Mouse (Mus musculus) frontal cortex, postnatal 10 days (tissue): ENCODE results near the gene Mpzl3.

Experiments used
- DNase-seq, 2 experiments: peaks; one replicate each; pipeline ENCODE4 v3.0.0; 2022; ENCODE audit warnings: low spot score in 2 of 2, mixed read lengths in 1 of 2

Mpzl3 gene

DNA sequence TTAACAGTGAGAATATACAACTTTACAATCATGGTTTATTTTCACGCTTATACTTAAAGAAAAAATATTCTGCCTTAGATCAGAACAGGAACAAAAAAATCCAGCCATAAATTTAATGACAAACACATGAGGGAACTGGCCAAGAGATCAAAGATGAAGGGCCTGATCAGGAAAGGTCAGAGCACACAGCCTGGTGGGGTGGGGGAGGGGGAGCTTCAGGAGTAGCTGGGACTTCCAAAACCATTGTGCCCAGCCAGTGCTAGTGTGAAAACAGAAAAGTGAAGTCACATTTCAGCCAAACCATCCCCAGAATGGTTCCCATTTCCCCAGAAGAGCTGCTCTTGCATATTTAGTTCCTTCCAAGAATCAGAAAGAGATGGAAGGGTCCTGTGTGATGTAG, 47.5 kb downstream of the Mpzl3 start:
- no peak for DNase-seq

DNA sequence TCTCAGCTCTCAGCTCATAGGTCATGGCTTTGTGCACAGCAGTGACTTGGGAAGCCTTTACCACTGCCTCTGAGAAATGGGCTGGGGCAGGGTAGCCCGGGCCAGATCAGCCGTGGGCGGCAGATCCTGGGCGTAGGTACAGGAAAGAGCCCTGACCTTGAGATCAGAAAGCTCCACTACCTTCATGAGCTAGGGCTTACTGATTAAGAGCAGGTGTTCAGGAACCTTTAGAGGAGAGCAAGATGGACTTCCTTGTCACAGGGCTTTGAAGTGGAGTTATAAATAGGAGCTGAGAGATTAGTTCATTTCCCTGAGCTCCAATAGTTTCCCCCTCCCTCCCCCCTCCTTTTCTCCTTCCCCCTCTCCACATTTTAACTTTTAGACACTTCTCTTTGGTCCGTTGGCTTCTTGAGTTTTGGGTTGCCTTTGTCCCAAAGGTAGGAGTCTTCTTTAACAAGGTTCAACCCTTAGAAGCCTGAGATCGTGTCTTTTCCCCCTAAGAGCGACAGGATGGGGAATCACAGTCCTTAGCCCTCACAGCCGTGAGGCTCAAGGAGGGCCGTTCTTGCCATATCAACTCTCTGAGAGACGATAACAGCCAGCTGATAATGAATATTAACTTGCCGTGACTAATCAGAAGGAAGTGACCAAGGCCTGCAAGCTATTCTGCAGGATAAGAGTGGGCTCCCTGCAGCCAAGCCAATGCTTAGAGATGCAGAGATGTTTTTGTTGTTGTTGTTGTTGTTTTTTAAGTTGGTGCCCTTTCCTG, 48.4 kb downstream of the Mpzl3 start:
- DNase-seq, result no peak

DNA sequence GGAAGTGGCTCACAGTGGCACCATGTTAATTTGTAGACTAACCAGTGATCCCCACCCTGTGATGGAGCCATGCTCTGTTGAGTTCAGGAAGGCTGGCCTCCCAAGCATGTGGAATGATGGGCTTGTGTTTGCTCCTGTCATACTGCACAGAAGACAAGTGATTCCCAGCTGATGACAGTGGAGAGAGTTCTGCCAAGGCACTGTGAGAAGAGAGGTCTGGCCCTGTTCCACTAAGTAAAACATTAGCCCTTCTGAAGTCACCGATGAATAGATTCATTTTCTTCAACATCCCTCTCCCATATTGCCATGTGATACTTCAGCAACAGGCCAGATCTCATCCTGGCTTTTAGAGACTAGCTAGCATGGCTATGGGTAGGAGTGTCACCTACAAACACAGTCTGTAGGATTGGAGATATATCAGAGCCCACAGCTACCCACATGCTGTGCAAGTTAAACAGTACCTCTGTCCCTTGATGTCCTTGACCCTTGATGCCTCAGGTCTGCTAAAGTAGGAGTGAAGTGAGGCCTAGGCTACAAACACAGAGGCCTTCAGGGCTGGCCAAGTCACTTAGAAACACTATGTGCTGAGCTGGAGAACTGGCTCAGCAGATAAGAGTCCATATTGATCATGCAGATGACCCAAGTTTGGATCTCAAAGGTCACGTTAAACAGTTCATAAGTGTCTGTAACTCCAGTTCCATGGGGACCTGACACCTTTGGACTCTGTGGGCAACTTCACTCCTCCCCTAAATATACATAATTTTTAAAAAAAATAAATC, 50.8 kb downstream of the Mpzl3 start:
- DNase-seq, result no peak

DNA sequence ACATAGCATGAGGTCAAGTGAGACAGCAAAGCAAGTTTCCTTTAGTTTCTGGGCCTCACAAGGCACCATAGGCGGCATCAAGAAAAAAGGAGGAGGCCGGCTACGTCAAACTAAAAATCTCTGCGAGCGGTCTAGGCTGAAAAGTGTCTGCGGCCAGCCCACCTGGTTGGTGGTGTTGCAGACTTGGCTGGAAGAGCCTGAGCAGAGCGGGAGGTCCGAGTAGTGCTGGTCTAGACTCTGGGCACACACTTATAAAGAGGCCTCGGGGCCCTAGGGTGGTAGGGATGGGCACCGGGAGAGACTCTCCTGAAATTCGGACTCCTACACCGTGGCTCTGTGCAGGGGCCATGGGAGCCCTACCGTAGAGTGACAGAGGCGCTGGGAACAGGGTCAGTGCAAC, 60.7 kb downstream of the Mpzl3 start:
- DNase-seq, result peak in 1 of 2 experiments; percentile 50

DNA sequence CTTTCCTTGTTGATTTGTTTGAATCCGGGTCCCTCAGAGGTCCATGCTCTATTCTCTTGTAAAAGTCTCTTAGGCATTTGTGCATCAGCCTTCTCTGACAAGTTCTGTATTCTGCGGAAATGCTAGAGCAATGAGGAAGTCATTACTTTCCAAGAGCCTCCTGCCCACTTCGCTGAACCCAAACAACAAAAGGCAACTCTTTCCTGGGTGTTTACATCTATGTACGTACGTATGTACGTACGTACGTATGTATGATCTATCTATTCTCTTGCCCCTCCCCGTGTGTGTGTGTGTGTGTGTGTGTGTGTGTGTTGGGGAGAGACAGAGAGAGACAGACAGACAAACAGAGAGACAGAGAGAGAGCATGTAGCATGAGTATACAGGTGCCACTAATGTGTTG, 61.8 kb downstream of the Mpzl3 start:
- DNase-seq, result no peak

DNA sequence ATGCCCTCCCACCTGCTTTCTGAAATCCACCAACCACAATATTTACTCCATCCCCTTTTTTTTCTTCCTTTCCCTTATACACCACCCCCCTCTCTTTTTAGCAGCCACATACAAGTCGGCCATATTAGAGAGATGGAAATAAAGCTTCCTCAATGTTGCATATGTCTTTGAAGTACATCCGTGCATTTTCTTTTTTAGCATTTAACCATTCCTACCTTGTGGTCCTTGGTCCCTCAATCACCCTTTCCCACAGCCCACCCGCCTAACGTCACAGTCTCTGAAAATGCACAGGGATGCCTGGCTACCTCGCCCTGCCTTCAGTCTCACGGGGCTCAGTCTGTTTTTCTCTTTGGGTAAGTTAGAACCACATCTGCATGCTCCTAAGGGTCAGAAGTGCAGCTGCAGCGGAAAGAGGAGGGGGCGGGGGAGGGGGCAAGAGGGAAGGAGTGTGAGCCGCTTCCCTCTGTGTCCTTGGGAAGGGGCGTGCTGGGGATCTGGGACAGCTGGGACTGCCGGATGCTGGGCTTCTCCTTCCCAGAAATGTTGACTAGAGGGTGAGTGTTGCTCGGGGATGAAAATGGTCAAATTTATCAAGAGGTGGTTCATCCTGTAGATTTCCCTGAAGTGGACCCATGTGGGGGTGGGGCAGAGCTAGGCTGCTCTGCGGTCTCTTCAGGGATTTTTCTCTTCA, 62.9 kb downstream of the Mpzl3 start, which contains the start of gene Scn2b:
Gene Scn2b, plus strand, starts transcription at position 42 of the 691 bp plus-strand sequence.
- no peak for DNase-seq

DNA sequence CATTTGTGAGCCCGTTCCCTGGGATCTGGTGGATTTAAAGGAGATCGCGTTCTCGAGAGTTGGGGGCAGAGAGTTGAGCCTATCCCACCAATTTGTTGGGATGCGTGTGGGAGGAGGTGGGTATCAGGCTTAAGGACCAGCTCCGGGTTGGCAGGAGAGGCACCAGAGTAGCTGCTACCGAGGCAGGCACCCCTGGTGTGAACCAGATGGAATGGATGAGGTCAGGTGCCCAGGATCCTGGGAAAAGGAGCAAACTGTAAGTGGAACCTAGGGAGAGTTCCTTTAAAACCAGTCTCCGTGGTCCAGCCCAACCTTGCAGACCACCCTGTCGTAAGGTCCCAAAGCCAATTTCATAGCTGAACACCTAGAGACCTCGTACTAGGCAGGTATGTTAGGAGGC, 63.6 kb downstream of the Mpzl3 start:
- DNase-seq, result no peak

DNA sequence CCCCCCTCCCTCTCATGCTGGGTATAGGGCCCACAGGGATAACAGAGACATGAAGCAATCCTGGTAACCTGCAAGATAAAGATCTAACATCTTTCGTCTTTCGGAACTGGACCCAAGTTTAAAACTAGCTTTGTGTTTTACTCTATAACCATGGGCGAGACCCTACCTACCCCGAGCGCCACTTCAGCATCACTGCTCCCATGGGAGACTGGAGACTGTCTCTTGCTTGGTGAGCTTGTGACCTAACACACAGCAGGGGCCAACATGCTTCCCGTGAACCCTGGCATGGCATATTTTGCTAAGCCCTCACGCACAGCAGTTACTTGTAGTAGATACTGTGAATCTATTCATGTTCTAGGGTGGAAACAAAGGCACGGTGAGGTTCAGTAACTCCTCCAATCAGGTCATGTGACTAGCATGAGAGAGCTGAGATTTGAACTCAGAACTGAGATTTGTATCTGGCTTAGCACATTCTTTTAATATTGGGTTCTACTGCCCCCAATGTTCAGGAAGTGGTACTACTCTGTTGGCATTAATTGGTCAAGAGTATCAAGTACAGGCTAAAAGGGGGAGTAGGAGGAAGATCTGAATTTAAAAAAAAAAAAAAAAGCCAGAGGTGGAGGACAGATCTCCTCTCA, 64.4 kb downstream of the Mpzl3 start:
- no peak for DNase-seq

DNA sequence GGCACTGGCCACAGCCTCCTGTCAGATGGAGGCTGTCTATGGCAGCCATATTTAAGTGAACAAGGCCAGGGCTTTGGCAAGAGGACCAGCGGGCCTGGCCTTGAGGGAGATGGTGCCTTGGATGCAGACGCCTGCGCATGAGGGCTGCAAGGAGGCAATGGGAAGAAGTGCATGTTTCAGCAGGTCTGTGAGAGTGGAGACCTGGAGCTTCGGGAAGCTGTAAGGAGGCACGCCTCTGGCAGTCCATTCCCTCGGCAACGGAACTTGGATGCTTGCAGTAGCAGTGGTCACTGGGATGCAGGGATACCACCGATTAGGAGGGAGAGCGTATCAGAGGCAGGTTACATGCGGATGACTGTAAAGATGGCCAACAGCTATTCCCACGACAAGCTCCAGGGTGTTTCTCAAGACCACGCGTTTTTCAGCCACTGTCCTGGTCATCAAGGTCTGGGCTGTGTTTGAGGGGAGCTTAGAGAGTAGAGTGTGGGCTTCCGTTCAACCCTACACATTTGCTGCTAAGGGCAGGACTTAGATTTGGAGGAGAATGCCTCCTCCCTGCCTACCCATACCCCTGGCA, 65.1 kb downstream of the Mpzl3 start:
- DNase-seq, result no peak

DNA sequence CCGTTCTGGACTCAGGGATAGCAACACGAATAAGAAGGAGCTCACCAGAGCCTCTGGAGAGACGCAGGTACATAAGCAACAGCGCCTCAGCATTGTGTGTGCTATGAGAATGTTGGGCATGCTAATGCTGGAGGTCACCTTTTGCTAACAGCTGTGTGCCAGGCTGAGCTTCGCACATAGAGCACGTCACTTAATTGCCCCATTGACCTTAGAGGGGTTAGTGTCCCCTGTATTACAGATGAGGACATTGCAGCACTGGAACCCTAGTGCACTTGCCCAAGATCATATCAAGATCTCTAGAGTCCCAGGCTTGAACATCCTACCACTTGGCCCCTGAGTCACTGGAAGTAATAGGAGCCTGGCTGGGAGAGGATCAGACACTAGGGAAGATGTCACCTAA, 65.6 kb downstream of the Mpzl3 start:
- DNase-seq, result no peak

DNA sequence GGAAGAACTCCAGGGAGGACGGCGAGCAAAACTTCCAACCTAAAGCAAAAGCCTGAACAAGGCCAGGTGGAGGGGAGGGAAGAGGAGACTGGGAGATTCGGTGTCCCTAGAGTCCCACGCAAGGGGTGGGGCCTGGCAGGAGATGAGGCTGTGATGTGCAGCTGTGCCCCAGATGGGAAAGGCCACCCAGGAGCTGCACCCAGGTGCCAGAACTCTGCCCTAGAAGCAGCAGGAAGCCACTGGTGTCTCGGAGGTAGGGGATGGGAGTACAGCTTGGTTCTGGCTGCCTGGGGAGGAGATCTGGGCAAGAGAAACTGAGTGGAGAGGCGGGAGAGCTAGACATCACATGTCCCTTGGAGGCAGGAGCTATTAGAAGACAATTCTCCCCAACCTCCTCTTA, 66.0 kb downstream of the Mpzl3 start:
- DNase-seq, result no peak

DNA sequence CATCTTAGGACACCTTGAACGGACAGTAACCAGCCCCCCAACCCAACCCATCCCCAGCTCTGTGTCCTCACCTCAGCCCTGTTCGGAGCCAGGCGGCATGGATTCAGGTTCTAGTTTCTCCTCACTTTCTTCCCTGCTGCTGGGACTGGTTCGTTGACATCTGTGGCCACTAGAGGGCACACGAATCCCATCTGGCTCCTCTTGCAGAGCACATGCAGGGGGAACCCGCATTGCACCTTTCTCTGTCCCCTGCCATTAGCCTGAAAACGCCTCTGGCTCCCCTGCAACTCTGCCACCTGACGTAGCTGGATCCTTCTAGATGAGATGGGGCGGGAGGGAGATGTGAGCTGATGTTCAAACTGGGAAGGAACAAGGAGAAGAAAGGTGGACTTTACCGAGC, 66.8 kb downstream of the Mpzl3 start:
- peak; percentile 56 to 77 for DNase-seq

DNA sequence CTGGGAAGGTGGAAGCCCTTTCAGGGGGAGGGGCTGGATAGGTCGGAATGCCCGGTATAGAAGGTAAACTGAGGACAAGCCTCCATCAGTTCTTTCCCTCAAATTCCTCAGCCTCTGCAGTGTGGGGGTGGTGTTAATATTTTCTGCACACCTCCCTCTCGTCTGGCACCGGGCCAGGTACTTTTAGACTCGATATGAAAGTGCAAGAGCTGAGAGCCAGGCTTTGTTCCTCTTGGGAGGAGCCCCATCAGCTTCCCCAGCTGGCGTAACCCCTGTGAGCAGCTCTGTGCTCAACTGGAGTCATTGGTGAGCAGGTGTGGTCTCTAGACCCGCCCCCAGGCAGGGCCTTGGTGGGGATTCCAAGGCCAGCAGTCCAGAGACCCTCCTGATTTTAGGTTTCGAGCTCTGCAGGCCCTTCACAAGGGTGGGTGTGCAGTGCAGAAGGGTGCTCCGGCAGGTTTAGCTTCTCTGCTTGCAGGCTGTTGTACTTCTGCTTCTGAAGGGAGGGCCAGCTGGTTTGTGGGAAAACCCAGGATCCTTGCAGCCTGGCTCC, 67.3 kb downstream of the Mpzl3 start:
- peak; percentile 47 to 72 for DNase-seq

DNA sequence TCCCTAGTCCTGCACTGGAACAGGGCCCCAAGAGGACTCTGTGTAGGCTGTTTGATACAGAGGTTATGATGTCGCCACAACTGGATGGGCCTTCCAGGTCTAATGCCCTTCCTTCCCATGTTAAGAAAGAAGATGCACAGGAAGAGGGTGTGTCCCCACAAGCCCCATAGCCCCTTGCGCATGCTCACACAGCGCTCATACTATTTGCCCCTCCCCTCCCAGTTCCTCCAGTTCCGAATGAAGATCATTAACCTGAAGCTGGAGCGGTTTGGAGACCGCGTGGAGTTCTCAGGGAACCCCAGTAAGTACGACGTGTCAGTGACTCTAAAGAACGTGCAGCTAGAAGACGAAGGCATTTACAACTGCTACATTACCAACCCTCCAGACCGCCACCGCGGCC, 70.2 kb downstream of the Mpzl3 start:
- DNase-seq, result no peak

DNA sequence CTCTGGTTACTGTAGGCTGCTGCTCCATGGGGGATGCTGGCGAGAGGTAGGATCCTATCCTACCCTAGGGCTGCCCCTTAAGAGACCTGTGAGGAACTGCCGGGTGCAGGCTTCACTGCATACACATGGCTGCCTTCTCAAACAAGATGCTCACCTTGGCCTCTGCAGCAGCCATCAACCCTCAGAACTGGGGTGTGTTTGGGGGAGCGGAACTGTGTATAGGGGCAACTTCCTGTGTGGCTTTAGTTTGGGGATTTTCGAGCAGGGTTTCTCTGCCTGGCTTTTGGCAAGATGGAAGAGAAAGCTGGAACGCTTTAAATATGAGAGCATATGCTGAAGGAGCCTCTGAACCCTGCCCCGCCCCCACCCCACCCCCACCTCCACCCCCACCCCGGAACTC, 72.0 kb downstream of the Mpzl3 start:
- no peak for DNase-seq
